Mouse (Mus musculus) MEL (cell line): ENCODE results near the gene Cntn1.
"Not testable (repeated sequence)": the region's sequence is repeated elsewhere in the genome, so short reads cannot be mapped to it uniquely, and the experiment has no call there.

ENCODE experiments used
- CHD2 ChIP-seq: IDR thresholded peaks from 2 replicates; pipeline ENCODE4 v1.6.1; 2011; ENCODE audit warnings: low read length, improper control_type of control experiment
- CTCF ChIP-seq, 3 experiments: IDR thresholded peaks in 2 of 3; conservative IDR thresholded peaks in 1 of 3; 2 replicates each; pipeline ENCODE4 v1.5.1; 2011 to 2012; ENCODE audit warnings: low read length in 3 of 3, low read depth in 2 of 3, mild to moderate bottlenecking in 2 of 3, improper control_type of control experiment in 1 of 3, inconsistent platforms in 1 of 3, mixed read lengths in 1 of 3, moderate library complexity in 1 of 3; ENCODE audit not compliant: control insufficient read depth in 1 of 3, insufficient read depth in 1 of 3, poor library complexity in 1 of 3, severe bottlenecking in 1 of 3
- EP300 ChIP-seq, 2 experiments: IDR thresholded peaks; 2 replicates each; pipeline ENCODE4 v1.6.1; 2011; ENCODE audit warnings: improper control_type of control experiment in 2 of 2, low read length in 2 of 2, low read depth in 1 of 2, mild to moderate bottlenecking in 1 of 2
- MXI1 ChIP-seq: IDR thresholded peaks from 2 replicates; pipeline ENCODE4 v1.6.1; 2011; ENCODE audit warnings: mild to moderate bottlenecking, low read depth, low read length, improper control_type of control experiment
- POLR2A ChIP-seq, 2 experiments: IDR thresholded peaks; 2 replicates each; pipeline ENCODE4 v1.6.1; 2011 to 2012; ENCODE audit warnings: low read length in 2 of 2, mild to moderate bottlenecking in 2 of 2, control low read depth in 1 of 2, improper control_type of control experiment in 1 of 2, low read depth in 1 of 2, moderate library complexity in 1 of 2; ENCODE audit not compliant: control insufficient read depth in 1 of 2, insufficient read depth in 1 of 2, poor library complexity in 1 of 2
- POLR2AphosphoS2 ChIP-seq: IDR thresholded peaks from 2 replicates; pipeline ENCODE4 v1.6.1; 2011; ENCODE audit warnings: low read length, improper control_type of control experiment
- POLR2AphosphoS5 ChIP-seq: IDR thresholded peaks from 2 replicates; pipeline ENCODE4 v1.6.1; 2012; ENCODE audit warnings: low read depth, borderline replicate concordance, mild to moderate bottlenecking, inconsistent platforms, low read length, moderate library complexity, mixed read lengths
- TAL1 ChIP-seq: IDR thresholded peaks from 2 replicates; pipeline ENCODE4 v1.6.1; 2012; ENCODE audit warnings: mild to moderate bottlenecking, inconsistent platforms, low read length, moderate library complexity, mixed read lengths
- TBP ChIP-seq: IDR thresholded peaks from 2 replicates; pipeline ENCODE4 v1.8.0; 2011; ENCODE audit warnings: low read depth, low read length, improper control_type of control experiment
- USF1 ChIP-seq: IDR thresholded peaks from 2 replicates; pipeline ENCODE4 v1.6.1; 2014; ENCODE audit warnings: low read depth, mild to moderate bottlenecking, inconsistent platforms, low read length, improper control_type of control experiment, moderate library complexity

DNA sequence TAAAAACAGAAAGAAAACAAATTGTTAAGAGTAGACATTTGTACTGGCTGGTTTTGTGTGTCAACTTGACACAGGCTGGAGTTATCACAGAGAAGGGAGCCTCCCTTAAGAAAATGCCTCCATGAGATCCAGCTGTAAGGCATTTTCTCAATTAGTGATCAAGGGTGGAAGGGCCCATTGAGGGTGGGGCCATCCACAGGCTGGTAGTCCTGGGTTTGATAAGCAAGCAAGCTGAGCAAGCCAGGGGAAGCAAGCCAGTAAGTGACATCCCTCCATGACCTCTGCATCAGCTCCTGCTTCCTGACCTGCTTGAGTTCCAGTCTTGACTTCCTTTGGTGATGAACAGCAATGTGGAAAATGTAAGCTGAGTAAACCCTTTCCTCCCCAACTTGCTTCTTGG lies 297.5 kb downstream of the Cntn1 start:
- not testable (repeated sequence) for TF ChIP-seq CTCF (IDR thresholded peaks at IDR 0.05 in 2 of 3, conservative IDR thresholded peaks at IDR 0.05 in 1 of 3; ENCODE audit: control insufficient read depth in 1 of 3, insufficient read depth in 1 of 3, low read depth in 2 of 3, low read length in 3 of 3, poor library complexity in 1 of 3, severe bottlenecking in 1 of 3); TAL1; TBP; POLR2A (IDR thresholded peaks at IDR 0.05; ENCODE audit: control insufficient read depth in 1 of 2, insufficient read depth in 1 of 2, low read depth in 1 of 2, low read length in 2 of 2, poor library complexity in 1 of 2); USF1; EP300 (IDR thresholded peaks at IDR 0.05; ENCODE audit: low read depth in 1 of 2, low read length in 2 of 2); POLR2AphosphoS5; POLR2AphosphoS2; MXI1; CHD2
